Mouse (Mus musculus): ENCODE results near the gene Tmpo. TPM values are rescaled to one million over a fixed set of nuclear protein-coding genes. Genes with fewer than 3 reads are reported as not detected.
A peak's percentile ranks its signal among the peaks of the same experiment; 100 is the strongest.

Gene Tmpo
- polyA plus RNA-seq, 1 experiment from 2014 or later = 53.3 TPM

- Histone ChIP-seq H3K36me3 (ENCODE audit: insufficient read depth, low read length) (no peaks in the 10 kb centered on the region), H3K9me3 (ENCODE audit: low read length) (no peaks in the 10 kb centered on the region), H3K4me2 (replicated peaks; ENCODE audit: low read depth, low read length) (no peak overlapping the region), H3K4me1 (ENCODE audit: insufficient read depth, low read depth, low read length) (no peaks in the 10 kb centered on the region), H3K27me3 (replicated peaks; ENCODE audit: insufficient read depth, low read length) (no peaks in the 10 kb centered on the region), H3K4me3 (ENCODE audit: low read depth, low read length) (no peak overlapping the region), H3K9ac (replicated peaks; ENCODE audit: low read depth) (no peak overlapping the region), H3K27ac (ENCODE audit: low read length) (no peak overlapping the region)
- ATAC-seq = no peak
- DNase-seq (ENCODE audit: low spot score) = no peak
- WGBS = 68% methylated on average over 1 of the region's 1 CpGs
- no peak for TF ChIP-seq EP300 (IDR thresholded peaks at IDR 0.05)
- no peak for TF ChIP-seq CTCF (IDR thresholded peaks at IDR 0.05)
Observed at GRCm38 (mm10) chr10:91199238-91199780, 18.2 kb upstream of the Tmpo start.

GRCm38 (mm10) chr10:91197704-91198103 is 16.6 kb upstream of the Tmpo start:
- no peak for DNase-seq (ENCODE audit: low spot score)

GRCm38 (mm10) chr10:91196778-91197177 is 15.7 kb upstream of the Tmpo start:
- no peak for ATAC-seq
- H3K27ac ChIP-seq (ENCODE audit: low read length) = no peak overlapping the region
- no peak for DNase-seq (ENCODE audit: low spot score)
- no peaks in the 10 kb centered on the region for H3K27me3 ChIP-seq (replicated peaks; ENCODE audit: insufficient read depth, low read length)
- no peaks in the 10 kb centered on the region for H3K36me3 ChIP-seq (ENCODE audit: insufficient read depth, low read length)
- H3K9me3 ChIP-seq (ENCODE audit: low read length) = no peaks in the 10 kb centered on the region
- peak; percentile 25 for TF ChIP-seq CTCF (IDR thresholded peaks at IDR 0.05)
- TF ChIP-seq EP300 (IDR thresholded peaks at IDR 0.05) = no peak
- no peak overlapping the region for H3K4me3 ChIP-seq (ENCODE audit: low read depth, low read length)
- H3K9ac ChIP-seq (replicated peaks; ENCODE audit: low read depth) = no peak overlapping the region
- no peak overlapping the region for H3K4me2 ChIP-seq (replicated peaks; ENCODE audit: low read depth, low read length)
- 85% methylated on average over 1 of the region's 1 CpGs for WGBS
- no peaks in the 10 kb centered on the region for H3K4me1 ChIP-seq (ENCODE audit: insufficient read depth, low read depth, low read length)

More at GRCm38 (mm10) chr10:91197704-91198103, 16.6 kb upstream of the Tmpo start:
- 90% methylated on average over 8 of the region's 8 CpGs for WGBS
- H3K4me3 ChIP-seq (ENCODE audit: low read depth, low read length) = no peak overlapping the region
- ATAC-seq = no peak
- TF ChIP-seq EP300 (IDR thresholded peaks at IDR 0.05) (no peak), CTCF (IDR thresholded peaks at IDR 0.05) (no peak)
- H3K27ac ChIP-seq (ENCODE audit: low read length) = no peak overlapping the region
- H3K36me3 ChIP-seq (ENCODE audit: insufficient read depth, low read length) = no peaks in the 10 kb centered on the region
- H3K9me3 ChIP-seq (ENCODE audit: low read length) = no peaks in the 10 kb centered on the region
- no peaks in the 10 kb centered on the region for H3K4me1 ChIP-seq (ENCODE audit: insufficient read depth, low read depth, low read length)
- H3K27me3 ChIP-seq (replicated peaks; ENCODE audit: insufficient read depth, low read length) = no peaks in the 10 kb centered on the region
- H3K9ac ChIP-seq (replicated peaks; ENCODE audit: low read depth) = no peak overlapping the region
- no peak overlapping the region for H3K4me2 ChIP-seq (replicated peaks; ENCODE audit: low read depth, low read length)

GRCm38 (mm10) chr10:91195680-91196079 is 14.6 kb upstream of the Tmpo start:
- H3K36me3 ChIP-seq (ENCODE audit: insufficient read depth, low read length) = no peaks in the 10 kb centered on the region
- no peak for DNase-seq (ENCODE audit: low spot score)
- H3K4me3 ChIP-seq (ENCODE audit: low read depth, low read length) = no peak overlapping the region
- TF ChIP-seq CTCF (IDR thresholded peaks at IDR 0.05) = no peak
- TF ChIP-seq EP300 (IDR thresholded peaks at IDR 0.05) = no peak
- ATAC-seq = no peak
- no peak overlapping the region for H3K9ac ChIP-seq (replicated peaks; ENCODE audit: low read depth)
- no peak overlapping the region for H3K4me2 ChIP-seq (replicated peaks; ENCODE audit: low read depth, low read length)
- no peaks in the 10 kb centered on the region for H3K27me3 ChIP-seq (replicated peaks; ENCODE audit: insufficient read depth, low read length)
- H3K4me1 ChIP-seq (ENCODE audit: insufficient read depth, low read depth, low read length) = no peaks in the 10 kb centered on the region
- no peak overlapping the region for H3K27ac ChIP-seq (ENCODE audit: low read length)
- 86% methylated on average over 5 of the region's 5 CpGs for WGBS
- H3K9me3 ChIP-seq (ENCODE audit: low read length) = no peaks in the 10 kb centered on the region

- DNase-seq (ENCODE audit: low spot score) (no peak), ATAC-seq (no peak; the same call in 1 of the 2 replicates)
- no peak overlapping the region for H3K4me3 ChIP-seq (ENCODE audit: low read depth, low read length)
- H3K4me1 ChIP-seq (ENCODE audit: insufficient read depth, low read depth, low read length) = no peaks in the 10 kb centered on the region
- WGBS = 84% methylated on average over 14 of the region's 14 CpGs
- no peaks in the 10 kb centered on the region for H3K9me3 ChIP-seq (ENCODE audit: low read length)
- no peaks in the 10 kb centered on the region for H3K36me3 ChIP-seq (ENCODE audit: insufficient read depth, low read length)
- no peak overlapping the region for H3K9ac ChIP-seq (replicated peaks; ENCODE audit: low read depth)
- H3K27me3 ChIP-seq (replicated peaks; ENCODE audit: insufficient read depth, low read length) = no peaks in the 10 kb centered on the region
- no peak overlapping the region for H3K4me2 ChIP-seq (replicated peaks; ENCODE audit: low read depth, low read length)
- TF ChIP-seq EP300 (IDR thresholded peaks at IDR 0.05) (no peak), CTCF (IDR thresholded peaks at IDR 0.05) (no peak)
- no peak overlapping the region for H3K27ac ChIP-seq (ENCODE audit: low read length)
Observed at GRCm38 (mm10) chr10:91195091-91195490, 14.0 kb upstream of the Tmpo start.

GRCm38 (mm10) chr10:91191851-91192250 is 10.7 kb upstream of the Tmpo start:
- TF ChIP-seq EP300 (IDR thresholded peaks at IDR 0.05) (no peak), CTCF (IDR thresholded peaks at IDR 0.05) (no peak)
- Histone ChIP-seq H3K4me1 (ENCODE audit: insufficient read depth, low read depth, low read length) (peaks cover 5% of the 10 kb centered on the region; the same call in 1 of the 2 replicates), H3K9me3 (ENCODE audit: low read length) (no peaks in the 10 kb centered on the region), H3K4me3 (ENCODE audit: low read depth, low read length) (no peak overlapping the region), H3K27ac (ENCODE audit: low read length) (no peak overlapping the region), H3K27me3 (replicated peaks; ENCODE audit: insufficient read depth, low read length) (no peaks in the 10 kb centered on the region), H3K36me3 (ENCODE audit: insufficient read depth, low read length) (no peaks in the 10 kb centered on the region), H3K9ac (replicated peaks; ENCODE audit: low read depth) (no peak overlapping the region), H3K4me2 (replicated peaks; ENCODE audit: low read depth, low read length) (no peak overlapping the region)
- ATAC-seq (no peak), DNase-seq (ENCODE audit: low spot score) (no peak)
- 87% methylated on average over 5 of the region's 5 CpGs for WGBS

GRCm38 (mm10) chr10:91189476-91189875 is 8.4 kb upstream of the Tmpo start:
- no peak for TF ChIP-seq EP300 (IDR thresholded peaks at IDR 0.05)
- TF ChIP-seq CTCF (IDR thresholded peaks at IDR 0.05) = no peak
- no peak overlapping the region for H3K9ac ChIP-seq (replicated peaks; ENCODE audit: low read depth)
- WGBS = 84% methylated on average over 6 of the region's 6 CpGs
- peaks cover 5% of the 10 kb centered on the region; the same call in 1 of the 2 replicates for H3K4me1 ChIP-seq (ENCODE audit: insufficient read depth, low read depth, low read length)
- ATAC-seq (no peak), DNase-seq (ENCODE audit: low spot score) (no peak)
- H3K27me3 ChIP-seq (replicated peaks; ENCODE audit: insufficient read depth, low read length) = no peaks in the 10 kb centered on the region
- no peak overlapping the region for H3K4me3 ChIP-seq (ENCODE audit: low read depth, low read length)
- no peak overlapping the region for H3K27ac ChIP-seq (ENCODE audit: low read length)
- no peak overlapping the region for H3K4me2 ChIP-seq (replicated peaks; ENCODE audit: low read depth, low read length)
- H3K9me3 ChIP-seq (ENCODE audit: low read length) = no peaks in the 10 kb centered on the region
- H3K36me3 ChIP-seq (ENCODE audit: insufficient read depth, low read length) = no peaks in the 10 kb centered on the region

Data from lung, postnatal 0 days (tissue).